Mouse (Mus musculus): ENCODE results near the gene Sgcd.
"Not testable (repeated sequence)": the region's sequence is repeated elsewhere in the genome, so short reads cannot be mapped to it uniquely, and the experiment has no call there.

The Sgcd gene

DNA sequence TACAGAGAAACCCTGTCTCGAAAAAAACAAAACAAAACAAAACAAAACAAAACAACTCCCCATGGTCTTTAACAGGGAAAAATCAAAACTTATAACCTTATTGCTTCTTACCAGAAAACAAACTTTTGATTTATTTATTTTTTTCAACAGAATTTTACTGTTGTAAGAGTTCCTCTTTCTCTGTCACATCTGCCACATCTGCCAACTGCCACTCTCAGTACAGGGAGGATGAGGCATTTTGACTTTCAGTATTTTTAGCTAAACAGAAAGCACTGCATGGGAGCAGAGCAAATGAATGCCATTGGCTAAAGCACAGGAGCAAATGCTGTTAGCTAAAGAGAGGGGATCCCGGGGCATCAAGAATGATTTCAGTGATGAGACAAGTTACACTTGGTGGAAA is 528.6 kb downstream of the Sgcd start:
- DNase-seq (ENCODE audit: low spot score), result no peak

DNA sequence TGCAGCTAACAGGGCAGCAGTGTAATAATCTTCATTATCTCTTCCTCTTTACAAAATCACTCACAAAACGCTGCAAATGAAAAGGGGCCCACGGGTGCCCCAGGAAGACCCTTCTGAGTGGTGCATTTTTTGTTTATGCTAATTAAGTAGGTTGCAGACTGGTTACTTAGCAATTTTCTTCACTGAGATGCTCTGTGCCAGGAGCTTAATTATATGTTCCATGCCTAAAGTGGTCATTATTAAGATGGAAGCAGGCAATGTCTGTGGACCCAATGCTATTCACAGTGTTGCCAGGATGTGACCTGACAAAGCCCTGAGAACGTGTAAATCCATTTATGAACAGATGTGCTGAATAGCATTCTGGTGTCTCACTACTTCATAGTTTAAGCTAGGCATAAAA is 529.6 kb downstream of the Sgcd start:
- DNase-seq (ENCODE audit: low spot score), result no peak

DNA sequence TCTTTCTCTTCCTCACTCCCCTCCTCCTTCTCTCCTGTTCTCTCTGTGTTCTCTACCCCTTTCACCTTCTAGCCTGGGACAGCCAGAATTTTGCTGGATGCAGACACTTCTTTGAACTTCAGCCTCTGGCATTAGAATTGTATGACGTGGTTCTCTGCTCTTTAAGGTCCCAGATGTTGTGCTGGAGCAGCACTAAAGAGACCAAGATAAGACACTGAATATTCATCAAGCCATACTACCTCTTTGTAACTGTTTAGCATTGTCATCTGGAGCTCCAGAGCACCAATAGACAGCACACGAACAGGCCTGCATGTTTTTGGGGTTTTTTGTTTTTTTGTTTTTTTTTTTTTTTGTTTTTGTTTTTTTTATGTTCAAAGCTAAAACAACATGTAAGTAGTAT is 541.0 kb downstream of the Sgcd start:
- no peak for DNase-seq (ENCODE audit: low spot score)

DNA sequence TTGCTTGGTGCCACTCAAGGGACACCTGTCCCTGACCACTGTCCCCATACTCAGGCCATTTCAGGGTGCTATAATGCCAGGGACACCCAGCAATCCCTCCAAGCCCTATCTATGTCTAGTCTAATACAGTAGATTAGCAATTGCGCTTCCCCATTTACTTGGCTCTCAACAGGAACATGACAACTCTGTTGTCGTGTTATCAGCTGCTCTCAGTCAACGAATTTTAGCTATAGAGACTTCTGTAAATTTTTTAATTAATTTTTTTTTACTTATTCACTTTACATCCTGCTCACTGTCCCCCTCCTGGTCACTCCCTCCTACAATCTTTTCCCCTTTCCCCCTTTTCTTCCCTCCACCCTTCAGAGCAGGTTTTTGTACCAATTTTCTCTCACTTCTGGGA is 542.4 kb downstream of the Sgcd start:
- DNase-seq (ENCODE audit: low spot score), result no peak

DNA sequence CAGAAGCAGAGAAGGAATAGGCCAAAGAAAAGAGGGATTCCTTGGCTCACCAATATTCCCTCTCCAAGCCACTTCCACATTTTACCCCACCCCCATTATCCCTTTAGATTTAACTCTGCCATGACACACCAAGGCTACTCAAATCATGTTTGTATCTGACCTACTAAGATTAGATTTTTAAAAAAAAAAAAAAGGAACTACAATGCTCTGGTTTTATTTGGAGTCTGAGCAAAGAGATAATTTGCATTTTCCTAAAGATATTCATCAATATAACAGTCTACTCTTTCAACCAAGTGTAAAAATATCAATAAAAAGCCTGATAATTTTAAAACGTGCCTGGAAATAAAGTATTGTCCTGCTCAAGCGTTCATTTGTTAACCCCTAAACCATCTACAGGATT is 543.1 kb downstream of the Sgcd start:
- DNase-seq (ENCODE audit: low spot score), result no peak

DNA sequence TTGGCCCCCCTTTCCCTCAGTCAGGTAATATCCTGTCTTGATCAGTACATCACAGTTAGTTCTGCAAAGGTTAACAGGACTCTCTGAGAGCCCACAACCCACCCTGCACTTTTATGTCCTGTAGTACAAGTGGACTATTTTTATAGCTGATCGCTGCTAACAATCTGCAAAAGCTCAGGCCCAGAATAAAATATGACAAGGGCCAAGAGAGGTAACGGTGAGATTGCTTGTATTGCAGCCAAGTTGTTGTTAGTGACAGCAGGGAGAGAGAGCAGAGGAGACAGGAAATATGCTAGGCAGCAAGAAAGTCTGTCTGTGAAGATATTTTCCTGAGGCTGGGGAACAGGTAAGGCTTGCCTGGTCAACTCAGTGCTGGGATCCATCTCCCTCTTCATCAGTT is 546.5 kb downstream of the Sgcd start:
- no peak for DNase-seq (ENCODE audit: low spot score)

DNA sequence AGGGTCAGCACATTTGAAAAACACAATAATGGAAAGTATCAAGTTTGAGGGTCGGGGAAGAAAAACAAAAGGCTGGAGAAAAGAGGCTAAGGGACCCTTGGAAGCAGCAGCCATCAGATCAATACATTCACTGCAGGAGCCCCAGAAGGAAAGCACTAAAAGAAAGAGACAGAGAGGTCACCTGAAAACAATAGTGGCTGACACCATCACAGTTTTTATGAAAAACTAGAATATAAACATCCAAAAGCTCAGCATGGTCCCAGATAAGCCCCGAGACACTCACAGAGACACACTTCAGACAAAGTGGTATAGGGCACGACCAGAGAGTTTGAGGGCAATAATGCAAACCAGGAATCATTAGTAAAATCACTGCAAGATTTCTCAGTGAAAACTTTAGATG is 589.2 kb downstream of the Sgcd start:
- DNase-seq (ENCODE audit: low spot score), result no peak

DNA sequence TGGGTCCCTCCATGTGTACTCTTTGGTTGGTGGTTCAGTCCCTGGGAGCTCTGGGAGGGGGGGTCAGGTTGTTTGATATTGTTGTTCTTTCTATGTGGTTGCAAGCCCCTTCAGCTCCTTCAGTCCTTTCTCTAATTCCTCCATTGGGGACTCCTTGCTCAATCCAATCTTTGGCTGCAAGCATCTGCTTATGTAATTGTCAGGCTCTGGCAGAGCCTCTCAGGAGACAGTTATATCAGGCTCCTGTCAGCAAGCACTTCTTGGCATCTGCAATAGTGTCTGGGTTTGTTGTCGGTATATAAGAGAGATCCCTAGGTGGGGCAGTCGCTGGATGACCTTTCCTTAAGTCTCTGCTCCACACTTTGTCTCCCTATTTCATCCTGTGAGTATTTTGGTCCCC is 598.0 kb downstream of the Sgcd start:
- DNase-seq (ENCODE audit: low spot score), result not testable (repeated sequence)

DNA sequence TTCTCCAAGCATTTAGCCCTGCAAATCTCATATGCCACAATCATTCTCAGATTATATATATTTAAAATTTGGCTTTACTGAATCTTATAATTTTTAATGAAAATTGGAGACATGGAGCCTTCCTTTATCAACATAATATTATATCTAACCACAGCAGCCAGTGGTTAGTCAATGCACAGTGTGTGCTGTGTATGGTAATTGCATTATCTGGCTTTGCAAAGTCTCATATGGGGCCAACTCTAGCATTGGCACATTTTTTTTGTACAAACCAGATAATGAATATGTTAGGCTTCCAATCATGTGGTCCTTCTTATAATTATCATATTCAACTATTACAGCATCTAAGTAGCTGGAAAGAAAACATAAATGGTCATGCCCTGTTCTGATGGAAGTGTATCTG is 599.4 kb downstream of the Sgcd start:
- no peak for DNase-seq (ENCODE audit: low spot score)

DNA sequence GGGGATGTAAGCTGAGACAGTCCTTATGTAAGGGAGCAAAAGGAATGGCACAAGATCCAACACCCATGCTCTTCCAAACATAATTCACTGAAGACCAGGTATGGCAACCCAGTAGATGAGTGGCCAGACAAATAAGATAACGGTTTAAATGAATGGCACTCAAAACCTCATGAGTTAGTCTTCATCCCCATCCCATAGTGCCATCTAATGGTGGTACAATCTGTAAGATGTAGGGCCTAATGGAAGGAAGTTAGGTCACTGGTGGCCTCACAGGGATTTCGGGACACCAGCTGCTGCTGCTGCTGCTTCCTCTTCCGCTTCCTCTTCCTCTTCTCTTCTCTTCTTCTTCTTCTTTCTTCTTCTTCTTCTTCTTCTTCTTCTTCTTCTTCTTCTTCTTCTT is 601.0 kb downstream of the Sgcd start:
- DNase-seq (ENCODE audit: low spot score), result no peak

DNA sequence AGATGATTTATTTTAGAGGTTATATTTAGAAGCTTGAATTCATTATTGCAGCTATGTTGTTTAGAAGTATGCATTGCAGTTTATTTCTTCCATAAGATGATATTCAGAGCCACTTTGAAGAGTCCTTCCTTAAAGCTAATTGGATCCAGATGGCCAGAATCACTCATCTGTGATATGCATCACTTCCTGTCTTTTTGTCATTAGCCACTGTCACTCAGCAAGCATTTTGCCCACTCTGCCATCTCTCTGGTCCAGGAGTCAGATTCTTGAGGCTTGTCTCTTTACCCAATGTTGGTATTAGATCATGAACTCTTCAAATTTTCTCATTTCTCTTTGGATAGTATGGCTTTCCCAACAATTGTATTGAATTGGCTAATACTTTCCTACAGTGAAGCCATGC is 602.6 kb downstream of the Sgcd start:
- DNase-seq (ENCODE audit: low spot score), result no peak

DNA sequence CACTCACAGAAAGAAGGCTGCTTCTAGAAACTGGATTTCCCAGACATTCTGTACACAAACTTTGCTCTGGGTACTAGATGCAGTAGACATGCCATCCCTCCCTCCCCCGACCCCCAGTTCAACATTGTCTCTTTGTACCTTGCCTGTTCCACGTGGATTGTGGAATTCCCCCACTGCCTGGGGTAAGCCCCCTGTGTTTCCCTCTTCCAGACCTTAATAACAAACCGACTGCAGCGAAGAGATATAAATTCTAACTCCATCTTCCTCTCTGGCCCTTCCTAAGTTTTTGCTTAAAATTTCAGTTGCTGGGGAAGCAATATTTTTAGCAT is 609.2 kb downstream of the Sgcd start:
- no peak for DNase-seq (ENCODE audit: low spot score)

DNA sequence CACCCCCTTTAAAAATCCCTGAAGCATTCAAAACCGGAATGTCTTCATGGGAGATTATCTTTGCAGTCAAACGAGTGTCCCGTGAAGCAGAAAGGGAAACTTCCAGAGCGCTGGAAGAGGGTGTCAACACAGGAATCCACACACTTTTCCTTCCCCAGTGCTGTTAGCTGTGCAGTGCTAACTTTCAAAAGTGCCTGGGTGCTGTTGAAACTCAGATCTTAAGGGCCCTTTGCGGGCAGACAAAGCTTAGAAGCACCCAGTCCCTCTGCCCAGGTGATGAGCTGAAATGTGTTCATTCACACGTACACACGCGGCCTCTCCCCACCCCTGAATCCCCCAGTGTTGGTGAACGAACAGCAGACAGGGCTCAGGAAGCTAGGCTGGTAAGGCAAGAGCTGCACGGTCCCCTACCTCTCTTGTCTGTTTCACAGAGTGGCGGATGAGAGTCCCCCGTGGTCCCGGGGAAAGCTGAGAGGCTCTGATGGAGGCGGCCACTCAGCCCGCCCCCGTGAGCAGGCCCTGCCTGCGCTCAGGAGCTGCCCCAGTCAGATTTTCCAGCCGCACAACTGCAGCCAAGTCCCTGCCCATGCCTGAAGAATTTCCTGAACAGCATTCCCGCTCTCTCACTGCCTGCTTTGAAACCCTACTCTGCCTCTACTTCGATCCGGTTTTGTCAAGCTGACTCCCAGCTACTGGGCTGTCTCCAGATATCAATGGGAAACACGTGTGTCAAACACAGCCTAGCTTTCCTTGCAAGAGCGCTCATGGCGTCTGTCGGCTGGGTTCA is 609.7 kb downstream of the Sgcd start:
- DNase-seq (ENCODE audit: low spot score), result peak; percentile 37

DNA sequence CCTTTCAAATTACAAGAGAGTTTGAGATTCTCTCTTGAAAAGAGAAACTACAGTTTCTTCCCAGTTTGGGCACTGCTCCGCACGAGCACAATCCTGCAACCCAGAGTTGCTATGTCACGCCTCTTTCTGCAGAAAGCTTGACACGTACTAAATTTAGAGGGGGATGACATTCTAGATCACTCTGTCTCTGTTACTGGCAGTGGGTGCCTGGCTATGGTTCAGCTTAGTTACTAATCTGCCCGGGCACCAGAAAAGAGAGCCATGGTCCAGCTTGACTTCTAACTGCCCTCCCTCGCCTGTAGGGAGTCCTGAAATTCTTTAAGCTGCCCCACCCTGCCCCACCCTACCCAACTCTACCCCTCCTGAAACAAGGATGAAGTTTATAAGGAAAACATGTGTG is 611.3 kb downstream of the Sgcd start:
- no peak for DNase-seq (ENCODE audit: low spot score)

DNA sequence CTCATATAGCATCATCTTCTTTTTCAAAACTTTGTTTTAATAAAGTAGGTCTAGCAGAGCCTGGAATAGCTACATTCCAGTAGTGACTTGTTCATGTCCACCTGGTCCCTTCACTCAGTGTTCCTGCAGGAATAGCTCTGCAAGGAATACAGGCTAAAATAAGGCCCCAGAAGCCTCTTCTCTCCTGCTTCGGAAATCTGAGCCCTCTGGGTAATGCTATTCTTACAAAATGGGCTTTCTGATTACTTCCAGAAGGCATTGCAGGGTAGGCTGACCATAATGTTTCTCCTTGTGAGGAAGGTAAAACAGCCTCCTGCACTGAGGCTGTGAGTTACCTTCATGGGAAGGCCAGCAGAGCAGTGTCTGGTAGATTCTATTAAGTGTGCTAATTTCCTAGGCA is 611.9 kb downstream of the Sgcd start:
- no peak for DNase-seq (ENCODE audit: low spot score)

DNA sequence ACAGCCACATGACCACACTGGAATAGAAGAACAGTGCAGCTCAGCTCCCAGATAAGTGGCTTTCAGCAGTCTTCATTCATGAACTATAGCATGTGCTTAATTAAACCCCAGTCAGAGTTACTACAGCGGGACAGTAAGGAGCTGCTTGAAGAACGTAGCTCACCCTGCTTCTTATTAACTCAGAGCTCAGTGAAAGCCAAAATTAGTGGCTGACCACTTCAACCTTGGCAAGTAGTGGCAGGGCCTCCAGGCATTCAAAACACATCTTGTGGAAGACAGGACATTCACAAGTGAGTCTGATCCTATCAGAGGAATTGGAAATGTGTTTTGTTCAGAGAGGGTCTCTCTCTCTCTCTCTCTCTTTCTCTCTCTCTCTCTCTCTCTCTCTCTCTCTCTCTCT is 617.2 kb downstream of the Sgcd start:
- DNase-seq (ENCODE audit: low spot score), result no peak

DNA sequence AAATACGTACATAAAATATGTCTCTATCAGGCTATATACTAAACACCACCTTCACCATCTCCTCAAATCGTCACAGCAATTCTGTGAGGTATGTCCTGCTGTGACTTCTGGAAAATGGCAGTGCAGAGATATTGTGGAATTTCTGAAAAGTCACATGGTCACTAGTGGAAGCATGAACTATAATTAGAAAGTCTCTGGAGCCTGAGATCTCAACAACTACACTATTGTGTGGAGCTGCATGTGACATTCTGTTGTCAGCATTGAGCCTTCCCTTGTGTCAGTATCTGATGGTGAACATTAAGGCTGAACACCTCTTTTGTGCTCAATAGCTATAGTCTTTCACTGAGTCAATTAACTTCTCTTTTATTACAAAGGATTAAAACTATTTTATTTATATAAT is 637.2 kb downstream of the Sgcd start:
- no peak for DNase-seq (ENCODE audit: low spot score)

DNA sequence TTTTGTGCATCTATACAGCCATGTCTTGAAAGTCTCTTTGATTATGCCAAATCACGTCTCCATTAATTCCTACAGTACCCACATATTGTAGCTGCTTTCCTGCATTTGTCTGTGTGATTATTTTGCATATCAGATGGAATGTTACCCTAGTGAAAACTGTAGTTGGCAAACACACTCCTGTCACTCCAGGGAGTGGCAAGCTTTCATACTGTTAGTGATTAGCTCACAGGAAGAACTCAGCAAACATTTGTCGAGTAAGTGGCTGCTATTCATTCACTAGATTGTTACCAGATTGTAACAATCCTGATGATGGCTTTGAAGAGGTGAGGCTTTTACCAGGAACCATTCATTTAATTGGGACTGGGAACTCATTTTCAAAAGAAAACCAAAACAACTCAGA is 645.3 kb downstream of the Sgcd start:
- DNase-seq (ENCODE audit: low spot score), result no peak

DNA sequence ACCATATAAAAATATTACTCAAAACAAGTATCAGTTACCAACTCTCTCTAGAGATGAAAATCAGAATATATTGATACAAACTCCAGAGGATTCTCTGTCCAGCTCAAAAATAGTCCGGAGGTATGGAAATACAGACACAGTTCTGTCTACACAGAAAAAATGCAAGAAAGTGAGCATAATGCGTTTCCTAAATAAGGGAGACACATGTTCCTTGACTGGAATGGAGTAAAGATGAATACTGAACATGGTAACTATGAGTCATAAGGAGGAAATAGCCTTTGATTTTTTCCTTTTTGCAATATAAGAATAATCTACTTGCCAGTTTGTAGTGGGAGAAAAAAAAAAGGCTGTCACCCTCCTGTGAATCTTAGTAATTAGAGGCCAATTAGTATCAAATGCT is 655.1 kb downstream of the Sgcd start:
- DNase-seq (ENCODE audit: low spot score), result no peak

DNA sequence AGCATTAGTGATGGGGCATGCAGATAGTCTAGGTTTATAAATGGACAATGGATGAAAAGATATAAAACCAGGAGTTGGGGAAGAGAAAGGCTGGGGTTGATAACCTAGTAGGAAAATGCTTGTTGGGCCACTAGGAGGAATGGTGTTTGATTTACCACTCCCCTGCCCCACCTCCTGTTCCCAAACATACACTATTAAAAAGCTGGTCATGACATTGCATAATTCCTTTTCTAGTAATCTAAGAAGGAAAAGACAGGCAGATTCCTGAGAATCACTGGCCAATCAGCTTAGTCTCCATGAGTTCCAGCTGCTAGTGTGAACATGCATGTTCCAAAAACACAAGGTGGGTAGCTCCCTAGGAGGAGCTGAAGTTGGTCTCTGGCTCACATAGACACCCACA is 683.2 kb downstream of the Sgcd start:
- DNase-seq (ENCODE audit: low spot score), result no peak

DNA sequence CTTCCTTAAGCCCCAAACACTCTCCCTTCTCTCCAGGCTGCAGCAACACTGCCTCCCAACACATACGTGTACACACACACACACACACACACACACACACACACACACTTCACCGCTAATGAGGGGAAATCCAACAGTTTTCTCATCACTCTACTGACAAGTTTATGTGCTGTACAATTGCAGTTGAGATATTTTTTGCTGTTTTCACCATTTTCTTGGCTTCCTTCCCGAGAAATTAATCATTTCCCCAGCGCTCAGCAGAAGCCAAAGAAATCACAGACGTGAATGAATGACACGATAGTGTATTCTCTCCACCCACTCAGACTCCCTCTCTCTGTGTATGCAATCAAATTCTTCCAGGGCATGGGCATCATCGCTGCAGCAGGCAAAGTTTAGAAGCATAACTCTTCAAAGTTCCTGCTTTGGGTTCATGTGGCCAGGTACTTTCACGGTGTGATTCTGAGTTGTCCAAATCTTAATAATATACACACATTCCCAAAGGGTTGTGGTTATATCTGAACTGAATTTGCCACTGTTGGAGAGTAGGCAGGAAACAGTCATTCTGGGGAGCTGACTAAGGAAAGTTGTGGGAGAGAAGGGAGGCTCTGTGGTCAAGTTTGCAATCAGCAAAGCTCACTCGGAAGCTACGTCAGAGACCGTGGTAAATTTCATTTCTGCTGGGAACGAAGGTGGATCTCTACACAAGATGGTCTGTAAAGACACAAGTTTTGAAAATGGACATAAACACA is 683.9 kb downstream of the Sgcd start:
- DNase-seq (ENCODE audit: low spot score), result no peak

DNA sequence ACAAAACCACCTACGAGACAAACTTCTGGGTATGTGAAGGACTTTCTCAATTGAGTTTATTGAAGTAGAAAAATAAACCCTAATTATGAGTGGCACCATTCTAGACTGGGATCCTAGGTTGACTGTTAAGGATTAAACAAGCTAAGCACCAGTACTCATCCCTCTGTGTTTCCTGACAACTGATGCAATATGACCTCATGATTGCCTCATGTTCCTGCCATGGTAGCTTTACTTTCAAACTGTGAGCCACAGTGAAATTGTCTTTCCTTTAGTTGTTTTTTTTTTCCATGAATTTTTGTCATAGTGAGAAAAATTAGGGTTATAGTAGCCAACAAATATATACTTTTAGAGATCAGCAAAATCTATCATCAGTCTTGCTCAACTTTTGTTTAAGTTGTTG is 689.0 kb downstream of the Sgcd start:
- DNase-seq (ENCODE audit: low spot score), result no peak

DNA sequence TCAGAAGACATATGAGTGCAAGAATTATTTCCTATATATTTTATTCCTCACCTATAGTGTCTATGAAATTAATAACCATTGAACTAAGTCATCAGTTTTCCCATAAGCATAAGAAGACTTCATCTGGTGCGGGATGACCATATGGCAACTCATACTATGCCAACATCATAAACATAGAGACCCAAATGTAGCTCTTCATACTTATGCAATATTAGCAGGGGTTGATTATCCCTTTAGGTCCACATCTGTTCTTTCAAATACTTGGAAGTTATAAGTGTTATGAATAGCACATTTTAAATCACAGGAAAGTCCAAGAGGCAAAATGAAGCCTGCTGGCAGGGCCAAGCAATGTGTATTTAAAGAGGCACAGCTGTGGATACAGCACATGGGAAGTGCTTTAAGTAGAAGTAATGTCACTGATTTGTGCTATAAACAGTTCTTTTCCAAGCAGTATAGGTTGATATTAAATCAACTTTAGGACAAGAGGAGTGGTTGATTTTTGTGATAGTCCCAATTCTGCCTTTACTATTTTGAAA is 690.9 kb downstream of the Sgcd start:
- no peak for DNase-seq (ENCODE audit: low spot score)

DNA sequence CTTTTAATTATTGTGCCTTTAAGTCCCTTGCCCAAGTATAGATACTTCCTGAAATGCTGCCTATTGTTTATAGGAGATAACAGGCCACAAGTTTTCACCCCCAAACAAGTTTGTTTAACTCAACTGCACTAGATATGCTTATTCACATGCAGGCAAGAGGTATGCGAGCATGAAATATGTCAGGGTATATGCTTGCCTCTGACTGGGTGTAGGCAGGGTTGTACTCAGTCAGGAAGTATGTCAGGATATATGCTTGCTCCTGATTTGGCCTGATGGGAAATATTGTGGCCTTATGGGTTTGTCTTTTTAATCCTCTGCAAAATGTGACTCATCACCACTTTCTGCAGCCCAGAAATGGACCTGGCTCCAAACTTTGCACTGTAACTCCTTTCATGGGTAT is 694.0 kb downstream of the Sgcd start:
- DNase-seq (ENCODE audit: low spot score), result no peak

All from ovary, postnatal 14 days (tissue).